9 mouse cellular contexts compared by ENCODE assay signal in genomic region chr7:80740954-80741353, GRCm38 (mm10). TPM values are rescaled to one million over a fixed set of nuclear protein-coding genes. Genes with fewer than 3 reads are reported as not detected.
A peak's percentile ranks its signal among the peaks of the same experiment; 100 is the strongest.
DNase-seq lines count a peak whose midpoint lies in the region; ATAC-seq lines count a peak whose summit lies in the region.
"Had no signal": no experiment of that assay in that cellular context is flagged by ENCODE, and none has a peak within 500 bp of the region (broad histone marks: within the 10 kb centered on the region; RNA-seq: fewer than 3 reads in every experiment).

No protein-coding gene starts in this region.

- ATAC-seq in forebrain, embryonic 11.5 days (replicated peaks; ENCODE audit: low FRiP score) = no peak; the same call in 1 of the 2 replicates
- no peak for ATAC-seq in forebrain, embryonic 15.5 days (replicated peaks)
- no peak for ATAC-seq in hindbrain, embryonic 14.5 days (ENCODE audit: low FRiP score)
- ATAC-seq in midbrain, embryonic 14.5 days (ENCODE audit: low FRiP score, low TSS enrichment) = no peak
- ATAC-seq in stomach, embryonic 14.5 days (ENCODE audit: insufficient number of reproducible peaks, insufficient read depth, low FRiP score, low read depth) = peak; percentile 30; the same call in 1 of the 2 replicates

- H3K4me2 ChIP-seq in forebrain, embryonic 11.5 days (ENCODE audit: low read depth, low read length, severe bottlenecking) = no peak overlapping the region
- H3K4me2 ChIP-seq in forebrain, embryonic 15.5 days (replicated peaks) = no peak overlapping the region
- H3K4me2 ChIP-seq in hindbrain, embryonic 14.5 days (replicated peaks) = no peak overlapping the region
- no peak overlapping the region for H3K4me2 ChIP-seq in midbrain, embryonic 14.5 days (ENCODE audit: low read length)
- H3K4me2 ChIP-seq in stomach, embryonic 14.5 days (replicated peaks; ENCODE audit: low read depth, low read length) = no peak overlapping the region

- WGBS in forebrain, embryonic 11.5 days = 29% methylated on average over 7 of the region's 7 CpGs
- 27% methylated on average over 7 of the region's 7 CpGs for WGBS in forebrain, embryonic 15.5 days
- WGBS in hindbrain, embryonic 14.5 days = 31% methylated on average over 7 of the region's 7 CpGs
- WGBS in midbrain, embryonic 14.5 days = 34% methylated on average over 7 of the region's 7 CpGs
- WGBS in stomach, embryonic 14.5 days = 26% methylated on average over 7 of the region's 7 CpGs

- H3K9ac ChIP-seq in forebrain, embryonic 11.5 days (ENCODE audit: low read length) = no peak overlapping the region
- no peak overlapping the region for H3K9ac ChIP-seq in forebrain, embryonic 15.5 days (replicated peaks)
- no peak overlapping the region for H3K9ac ChIP-seq in hindbrain, embryonic 14.5 days
- no peak overlapping the region for H3K9ac ChIP-seq in midbrain, embryonic 14.5 days (replicated peaks; ENCODE audit: low read length)
- no peak overlapping the region for H3K9ac ChIP-seq in stomach, embryonic 14.5 days (replicated peaks; ENCODE audit: low read depth, low read length)

- H3K4me1 ChIP-seq in forebrain, embryonic 11.5 days (replicated peaks; ENCODE audit: control insufficient read depth, insufficient read depth, low read length) = peaks cover 11% of the 10 kb centered on the region
- peaks cover 14% of the 10 kb centered on the region for H3K4me1 ChIP-seq in forebrain, embryonic 15.5 days
- 0 out of 2 replicates have a peak, but pooled peaks cover 9% of the 10 kb centered on the region for H3K4me1 ChIP-seq in hindbrain, embryonic 14.5 days (replicated peaks; ENCODE audit: control insufficient read depth, insufficient read depth, low read length)
- peaks cover 11% of the 10 kb centered on the region; the same call in 1 of the 2 replicates for H3K4me1 ChIP-seq in midbrain, embryonic 14.5 days (ENCODE audit: control insufficient read depth, insufficient read depth, low read length)
- H3K4me1 ChIP-seq in stomach, embryonic 14.5 days (ENCODE audit: control insufficient read depth, insufficient read depth, low read length) = peaks cover 22% of the 10 kb centered on the region

- H3K36me3 ChIP-seq in forebrain, embryonic 11.5 days (ENCODE audit: control insufficient read depth, insufficient read depth, low read length) = no peaks in the 10 kb centered on the region; the same call in 1 of the 2 replicates
- peaks cover 50% of the 10 kb centered on the region for H3K36me3 ChIP-seq in forebrain, embryonic 15.5 days
- peaks cover 73% of the 10 kb centered on the region for H3K36me3 ChIP-seq in hindbrain, embryonic 14.5 days (replicated peaks; ENCODE audit: control insufficient read depth, insufficient read depth)
- H3K36me3 ChIP-seq in midbrain, embryonic 14.5 days (ENCODE audit: control insufficient read depth, insufficient read depth, low read length) = peaks cover 61% of the 10 kb centered on the region
- H3K36me3 ChIP-seq in stomach, embryonic 14.5 days (ENCODE audit: control insufficient read depth, insufficient read depth, low read length) = peaks cover 56% of the 10 kb centered on the region

- H3K27ac ChIP-seq in forebrain, embryonic 11.5 days (ENCODE audit: low read depth, low read length) = no peak overlapping the region
- no peak overlapping the region for H3K27ac ChIP-seq in forebrain, embryonic 15.5 days (replicated peaks)
- no peak overlapping the region for H3K27ac ChIP-seq in hindbrain, embryonic 14.5 days
- H3K27ac ChIP-seq in midbrain, embryonic 14.5 days (replicated peaks; ENCODE audit: low read depth, low read length) = no peak overlapping the region
- H3K27ac ChIP-seq in stomach, embryonic 14.5 days (ENCODE audit: low read length) = no peak overlapping the region

- DNase-seq in forebrain, embryonic 11.5 days (ENCODE audit: low spot score) = peak; percentile 72
- DNase-seq in adrenal gland, postnatal 25 days = peak; percentile 81
- DNase-seq in forelimb bud, embryonic 11.5 days (ENCODE audit: low read depth, low spot score) = peak; percentile 55
- peak; percentile 69 for DNase-seq in hindbrain, embryonic 14.5 days (ENCODE audit: low spot score)
- DNase-seq in left cerebral cortex, adult 11 months (ENCODE audit: low spot score) = peak; percentile 36
- peak; percentile 80 for DNase-seq in midbrain, embryonic 14.5 days

- no peaks in the 10 kb centered on the region for H3K9me3 ChIP-seq in forebrain, embryonic 11.5 days (ENCODE audit: control insufficient read depth, low read length)
- H3K9me3 ChIP-seq in forebrain, embryonic 15.5 days = no peaks in the 10 kb centered on the region
- H3K9me3 ChIP-seq in hindbrain, embryonic 14.5 days (ENCODE audit: control insufficient read depth, low read length) = no peaks in the 10 kb centered on the region
- H3K9me3 ChIP-seq in midbrain, embryonic 14.5 days (ENCODE audit: control insufficient read depth, low read length) = no peaks in the 10 kb centered on the region
- H3K9me3 ChIP-seq in stomach, embryonic 14.5 days (ENCODE audit: control insufficient read depth, low read depth, low read length) = no peaks in the 10 kb centered on the region
- H3K9me3 ChIP-seq: megakaryocyte, embryonic 14.5 days had no signal

- no peaks in the 10 kb centered on the region for H3K27me3 ChIP-seq in forebrain, embryonic 11.5 days (ENCODE audit: control insufficient read depth, insufficient read depth, low read length)
- H3K27me3 ChIP-seq in forebrain, embryonic 15.5 days = no peaks in the 10 kb centered on the region
- no peaks in the 10 kb centered on the region for H3K27me3 ChIP-seq in hindbrain, embryonic 14.5 days (ENCODE audit: control insufficient read depth, insufficient read depth, low read length)
- no peaks in the 10 kb centered on the region for H3K27me3 ChIP-seq in midbrain, embryonic 14.5 days (ENCODE audit: control insufficient read depth, insufficient read depth, low read length)
- H3K27me3 ChIP-seq in stomach, embryonic 14.5 days (ENCODE audit: control insufficient read depth, insufficient read depth, low read length) = no peaks in the 10 kb centered on the region
- H3K27me3 ChIP-seq: megakaryocyte, embryonic 14.5 days had no signal

- no peak overlapping the region for H3K4me3 ChIP-seq in forebrain, embryonic 11.5 days (ENCODE audit: low read depth, low read length)
- H3K4me3 ChIP-seq in forebrain, embryonic 15.5 days = no peak overlapping the region
- no peak overlapping the region for H3K4me3 ChIP-seq in hindbrain, embryonic 14.5 days (replicated peaks; ENCODE audit: low read length)
- H3K4me3 ChIP-seq in midbrain, embryonic 14.5 days (replicated peaks; ENCODE audit: low read depth, low read length) = no peak overlapping the region
- no peak overlapping the region for H3K4me3 ChIP-seq in stomach, embryonic 14.5 days (ENCODE audit: low read depth, low read length)
- H3K4me3 ChIP-seq: megakaryocyte, embryonic 14.5 days had no signal

RNA-seq across cellular contexts. Expression of gene Crtc3, which starts 52.3 kb away (rescaled TPM):
- 11.9 and 15.5 TPM in 2 replicates for polyA plus RNA-seq in forebrain, embryonic 11.5 days (2014; fragmentation: Nextera tagmentation; extraction: Ambion mirVana)
- 17.0 and 20.9 TPM in 2 replicates for polyA plus RNA-seq in forebrain, embryonic 15.5 days (2015; fragmentation: Nextera tagmentation; extraction: Ambion mirVana)
- 34.0 and 39.3 TPM in 2 replicates for total RNA-seq in adrenal gland, postnatal 25 days (2021)
- polyA plus RNA-seq in hindbrain, embryonic 14.5 days (2014; fragmentation: Nextera tagmentation; extraction: Ambion mirVana) = 14.4 and 16.8 TPM in 2 replicates
- polyA plus RNA-seq in midbrain, embryonic 14.5 days (2014; fragmentation: Nextera tagmentation; extraction: Ambion mirVana) = 11.7 and 14.0 TPM in 2 replicates
- 27.6 and 29.3 TPM in 2 replicates for polyA plus RNA-seq in stomach, embryonic 14.5 days (2014; fragmentation: Nextera tagmentation; extraction: Ambion mirVana)
